Mouse (Mus musculus) liver, adult 2 months (tissue): ENCODE data around the gene Rhbg.

Experiments
- CTCF ChIP-seq: fragments of 200-500 bp; IDR thresholded peaks from 2 replicates; pipeline ENCODE4 v1.5.1; 2011; ENCODE audit warnings: low read depth, low read length, control low read depth
- POLR2A ChIP-seq: fragments of 200-500 bp; IDR thresholded peaks from 2 replicates; pipeline ENCODE4 v1.6.1; 2011; ENCODE audit warnings: low read length, control low read depth; ENCODE audit not compliant: insufficient read depth; ENCODE audit errors: extremely low read depth

DNA sequence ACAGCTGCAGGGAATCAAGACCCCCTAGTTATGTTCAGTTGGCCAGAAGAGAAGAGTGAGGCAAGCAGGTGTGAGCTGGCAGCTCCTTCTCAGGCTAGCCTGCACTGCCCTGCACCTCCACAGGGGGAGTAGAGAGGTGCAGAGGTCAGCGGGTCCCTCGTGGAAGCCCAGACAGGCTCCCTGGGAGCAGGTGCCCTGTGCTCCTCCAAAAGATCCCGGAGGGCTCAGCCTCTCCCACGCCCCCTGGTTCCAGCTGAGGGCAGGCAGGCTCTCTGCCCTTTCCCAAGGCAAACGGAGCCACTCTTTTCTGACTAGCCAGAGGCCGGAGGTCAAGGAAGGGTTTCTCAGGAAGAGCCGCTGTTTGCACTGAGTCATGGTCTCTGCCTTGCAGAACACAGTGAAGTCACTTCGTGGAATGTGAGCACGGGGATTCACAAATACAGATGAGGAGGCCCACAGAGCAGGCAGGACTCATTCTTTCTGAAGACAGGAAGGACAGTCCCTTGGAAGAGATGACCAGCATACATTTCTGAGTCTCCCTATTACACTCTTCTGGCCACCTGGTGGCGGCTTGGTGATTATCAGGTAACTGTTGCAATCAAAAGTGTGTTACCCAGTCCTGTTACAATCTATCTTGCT lies 16.8 kb downstream of the Rhbg start:
- no peak for TF ChIP-seq POLR2A
- peak; percentile 76 for TF ChIP-seq CTCF
